Mouse (Mus musculus): ENCODE measurements around the gene P4hb. TPM values are rescaled to one million over a fixed set of nuclear protein-coding genes. Genes with fewer than 3 reads are reported as not detected.
"Not testable (repeated sequence)": the region's sequence is repeated elsewhere in the genome, so short reads cannot be mapped to it uniquely, and the experiment has no call there.

The P4hb gene
- total RNA-seq, 2 experiments from 2014 or later, result 264 to 301 TPM

DNA sequence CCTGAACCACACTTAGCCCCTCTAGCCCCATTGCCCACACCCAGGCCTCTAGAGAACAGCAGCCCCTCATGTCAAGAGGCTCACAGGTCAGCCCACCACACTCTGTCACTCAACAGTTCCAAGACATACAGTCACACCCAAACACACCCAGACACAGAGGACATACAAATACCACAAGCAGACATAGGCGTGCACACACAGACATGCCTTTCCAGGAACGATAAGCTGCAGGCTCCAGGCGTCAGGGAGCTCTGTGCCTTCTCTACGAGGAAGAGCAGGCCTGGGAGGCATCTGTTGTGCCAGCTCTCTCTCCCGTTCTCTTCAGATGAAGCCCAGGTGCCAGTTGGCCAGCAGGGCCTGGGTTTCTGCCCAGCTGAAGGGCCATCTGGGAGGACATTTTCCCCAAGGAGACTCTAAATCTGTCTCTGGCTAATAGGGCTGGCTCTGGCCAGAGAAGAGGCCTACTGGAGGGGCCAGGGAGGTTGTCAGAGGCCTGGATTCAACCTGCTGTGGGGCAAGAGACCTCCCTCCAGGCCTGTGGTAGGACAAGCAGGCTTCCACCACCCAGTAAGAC, 52.0 kb downstream of the P4hb start:
- intact Hi-C loops (cut with DNase I; ENCODE audit: low total_unique reads), result no loop called here
- peak; percentile 78 for DNase-seq

DNA sequence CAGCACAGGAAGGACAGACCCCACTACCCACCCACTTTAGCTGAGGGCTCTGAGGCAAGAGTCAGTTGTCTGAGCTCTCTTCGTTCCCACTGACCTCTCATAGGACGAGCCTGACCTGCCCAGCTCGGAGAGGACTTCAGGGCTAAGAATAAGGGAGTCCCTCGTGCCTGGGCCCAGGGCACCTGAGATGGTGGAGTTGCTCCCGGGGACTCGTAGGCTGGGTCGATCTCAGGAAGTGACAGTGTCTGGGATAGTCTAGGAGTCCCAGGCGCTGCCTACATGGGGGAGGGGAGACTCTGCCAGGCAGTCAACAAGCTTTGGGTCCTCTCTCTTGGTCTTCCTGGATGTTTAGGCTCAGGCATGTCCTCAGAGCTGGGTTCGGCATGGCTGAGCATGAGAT, 52.6 kb downstream of the P4hb start:
- no peak for DNase-seq
- intact Hi-C loops (cut with DNase I; ENCODE audit: low total_unique reads), result no loop called here

DNA sequence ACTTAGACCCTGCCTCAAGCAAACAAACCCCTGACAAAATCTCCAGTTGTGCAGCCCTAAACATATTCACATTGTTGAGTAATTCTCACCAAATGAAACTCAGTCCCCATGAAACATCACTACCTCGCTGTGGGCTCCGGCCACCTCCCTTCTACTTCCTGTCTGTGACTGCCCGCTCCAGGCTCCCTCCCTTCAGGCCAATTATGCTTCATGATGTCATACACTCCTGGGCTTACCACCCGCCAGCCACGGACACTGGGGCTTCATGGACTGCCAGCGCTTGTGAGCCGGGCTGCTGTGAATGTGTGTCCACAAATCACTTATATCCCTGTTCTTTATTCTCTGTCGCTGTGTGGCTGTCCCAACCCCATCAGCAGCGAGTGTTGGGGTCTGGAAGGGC, 53.3 kb downstream of the P4hb start:
- intact Hi-C loops (cut with DNase I; ENCODE audit: low total_unique reads), result loop anchor here (5.0 kb wide), 1 partner anchor 93 kb away; no protein-coding TSS in a partner anchor
- peak; percentile 72 for DNase-seq

DNA sequence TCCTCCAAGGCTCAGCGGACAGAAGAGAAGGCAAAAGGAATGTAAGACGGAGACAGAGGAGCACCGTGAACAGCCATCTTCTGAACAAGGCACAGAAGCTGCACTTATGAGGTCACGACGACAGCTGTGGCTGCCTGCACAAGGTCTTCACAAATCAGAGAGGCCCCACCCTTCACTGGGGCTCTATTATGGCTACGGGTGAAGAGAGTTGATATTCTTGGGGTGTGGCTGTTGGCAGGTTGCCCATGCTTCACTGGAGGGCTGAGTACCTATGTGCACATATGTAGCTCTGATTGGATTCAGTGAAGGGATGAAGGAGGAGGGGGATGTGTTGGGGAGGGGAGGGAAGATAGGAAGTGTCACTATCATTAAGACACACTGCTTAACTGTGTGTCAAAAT, 54.5 kb downstream of the P4hb start:
- intact Hi-C loops (cut with DNase I; ENCODE audit: low total_unique reads), result loop anchor here (5.0 kb wide), 1 partner anchor 94 kb away; no protein-coding TSS in a partner anchor

DNA sequence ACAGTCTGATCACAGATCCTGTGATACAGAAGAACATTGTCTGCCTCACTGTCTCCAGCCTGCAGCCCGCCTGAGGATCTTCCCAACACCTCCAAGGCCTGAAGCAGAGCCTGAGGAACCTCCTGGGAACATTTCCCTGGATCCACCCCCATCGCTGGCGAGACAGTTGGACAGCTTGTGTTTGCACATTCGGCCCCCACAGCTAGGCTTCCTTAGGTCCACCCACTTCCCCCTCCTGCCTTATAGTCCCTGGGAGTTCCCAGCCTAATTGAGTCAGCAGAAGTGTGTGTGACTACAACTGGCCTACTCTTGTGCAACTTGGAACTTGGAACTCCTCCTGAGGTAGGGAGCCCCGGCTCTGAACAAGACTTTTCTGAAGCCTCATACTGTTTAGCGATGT, 55.0 kb downstream of the P4hb start:
- intact Hi-C loops (cut with DNase I; ENCODE audit: low total_unique reads), result loop anchor here (5.0 kb wide), 1 partner anchor 94 kb away; no protein-coding TSS in a partner anchor
- peak; percentile 59 for DNase-seq

More for the DNA sequence above, 54.5 kb downstream of the P4hb start:
- no peak for DNase-seq

DNA sequence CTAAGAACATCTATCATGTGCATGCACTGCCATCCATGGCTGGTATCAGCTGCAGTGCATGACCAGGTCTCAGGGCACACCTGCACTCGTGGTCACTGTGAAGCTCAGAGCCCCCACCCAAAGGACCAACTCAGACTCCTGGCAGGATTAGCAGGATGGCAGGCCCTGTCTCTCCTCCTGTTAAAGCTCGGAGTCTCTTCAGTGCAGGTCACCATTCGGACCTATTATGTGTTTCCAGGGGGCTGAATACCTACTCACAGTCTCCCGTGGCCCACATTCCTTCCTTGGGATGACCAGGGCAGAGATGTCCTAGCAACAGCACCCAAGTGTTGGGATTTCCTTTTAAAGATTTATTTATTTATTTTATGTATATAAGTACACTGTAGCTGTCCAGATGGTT, 55.9 kb downstream of the P4hb start:
- intact Hi-C loops (cut with DNase I; ENCODE audit: low total_unique reads), result loop anchor here (5.0 kb wide), 1 partner anchor 95 kb away; no protein-coding TSS in a partner anchor
- no peak for DNase-seq

DNA sequence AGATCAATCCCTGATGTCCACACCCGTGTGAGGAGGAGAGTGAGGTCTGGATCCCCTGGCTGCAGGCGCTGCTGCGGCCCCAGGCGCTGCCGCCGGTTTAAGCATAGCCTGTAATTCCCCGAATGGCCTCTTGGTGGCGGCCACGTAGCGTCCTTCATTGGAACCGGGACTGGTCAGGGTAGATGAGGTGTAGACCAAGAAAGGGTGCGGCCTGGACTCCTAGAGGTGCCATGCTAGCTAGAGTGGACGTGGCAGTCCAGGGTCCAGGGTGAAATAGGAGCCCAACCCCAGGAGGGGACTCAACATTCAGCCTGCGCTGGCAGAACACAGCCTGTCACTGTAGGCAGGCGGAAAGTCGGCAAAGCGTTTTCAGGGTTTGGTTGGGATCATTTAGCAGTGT, 57.4 kb downstream of the P4hb start:
- DNase-seq, result peak; percentile 84
- intact Hi-C loops (cut with DNase I; ENCODE audit: low total_unique reads), result loop anchor here (5.0 kb wide), 1 partner anchor 97 kb away; no protein-coding TSS in a partner anchor

DNA sequence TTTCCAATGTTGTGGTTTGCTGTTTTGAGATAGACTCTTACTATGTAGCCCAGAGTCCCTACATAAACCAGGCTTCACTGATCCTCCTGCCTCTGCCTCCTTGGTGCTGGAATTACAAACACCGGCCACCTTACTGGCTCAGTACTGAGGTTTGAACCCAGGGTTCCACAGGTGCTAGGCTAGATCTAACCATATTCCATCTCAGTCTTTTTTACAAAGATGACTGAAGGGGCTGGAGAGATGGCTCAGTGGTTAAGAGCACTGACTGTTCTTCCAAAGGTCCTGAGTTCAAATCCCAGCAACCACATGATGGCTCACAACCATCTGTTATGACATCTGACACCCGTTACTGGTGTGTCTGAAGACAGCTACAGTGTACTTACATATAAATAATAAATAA, 58.8 kb downstream of the P4hb start:
- intact Hi-C loops (cut with DNase I; ENCODE audit: low total_unique reads), result loop anchor here (5.0 kb wide), 1 partner anchor 48 kb away; no protein-coding TSS in a partner anchor
- not testable (repeated sequence) for DNase-seq

DNA sequence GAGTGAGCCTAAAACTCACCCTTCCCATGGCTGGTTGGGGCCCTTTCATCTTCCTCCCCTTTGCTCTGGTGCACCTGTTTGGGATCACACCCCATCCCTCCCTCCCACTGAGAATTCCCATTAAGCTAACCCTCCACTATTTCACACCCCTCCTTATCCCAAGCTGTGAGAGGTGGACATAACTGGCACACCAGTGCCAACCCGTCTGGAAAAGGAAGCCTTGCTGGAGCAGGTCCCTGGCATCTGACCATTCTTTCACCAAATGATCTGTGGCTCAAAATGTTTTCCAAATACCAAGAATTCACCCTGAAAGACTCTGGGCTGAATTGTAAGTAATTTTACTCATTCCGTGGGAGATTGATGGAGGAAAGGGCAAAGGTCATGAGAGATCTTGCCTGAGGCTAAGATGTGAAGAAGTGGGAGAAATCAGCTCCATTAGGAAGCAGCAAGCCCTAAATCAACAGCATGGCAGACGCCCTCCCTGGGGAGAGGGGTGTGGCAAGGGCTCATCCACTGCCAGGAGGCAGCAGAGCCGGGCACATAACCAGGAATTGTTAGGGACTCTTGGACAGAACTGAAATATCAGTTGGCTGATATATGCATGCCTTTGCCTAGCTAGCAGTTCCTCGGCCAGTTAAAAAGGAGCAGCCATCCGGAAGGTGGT, 60.1 kb downstream of the P4hb start:
- no peak for DNase-seq
- intact Hi-C loops (cut with DNase I; ENCODE audit: low total_unique reads), result loop anchor here (5.0 kb wide), 1 partner anchor 49 kb away; no protein-coding TSS in a partner anchor

DNA sequence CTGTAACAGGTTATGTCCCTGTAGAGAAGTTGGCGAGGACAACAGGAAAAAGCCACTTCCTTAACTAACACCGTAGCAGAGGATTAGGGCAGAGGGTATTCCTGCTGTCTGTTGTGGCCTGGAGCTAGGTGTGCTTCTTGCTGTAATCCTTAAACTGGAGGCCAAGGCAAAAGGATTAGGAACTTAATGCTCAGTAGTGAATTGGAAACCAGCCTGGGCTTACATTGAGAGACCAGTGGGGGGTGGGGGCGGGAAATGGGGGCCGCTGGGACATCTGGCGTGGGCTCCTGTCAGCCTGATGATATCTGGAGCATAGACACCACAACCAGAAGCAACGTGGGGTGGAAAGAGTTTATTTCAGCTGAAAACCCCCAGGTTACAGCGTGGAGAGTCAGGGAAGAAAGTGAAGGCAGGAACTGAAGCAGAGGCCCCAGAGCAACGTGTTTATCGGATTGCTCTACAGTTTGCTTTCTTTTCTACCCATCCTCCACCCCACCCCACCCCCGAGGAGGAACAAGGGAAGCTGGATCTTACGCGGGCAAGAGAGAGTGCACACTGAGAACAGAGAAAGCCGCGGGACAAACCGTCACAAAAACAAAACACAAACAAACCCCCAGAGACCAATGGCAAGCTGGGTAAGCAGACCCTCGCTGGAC, 62.5 kb downstream of the P4hb start:
- no peak for DNase-seq
- intact Hi-C loops (cut with DNase I; ENCODE audit: low total_unique reads), result loop anchor here (5.0 kb wide), 1 partner anchor 52 kb away; no protein-coding TSS in a partner anchor

Other genes starting within 250 kb of the P4hb start
- gene Actg1, start 224.7 kb downstream of the P4hb start, total RNA-seq (2021), result 100 to 1,000 TPM; 308 to 391 TPM
- gene Fscn2, start 211.7 kb downstream of the P4hb start, total RNA-seq (2021), result under 1 TPM; 0.16 to 0.39 TPM
- 10 to 100 TPM; 11.2 to 16.0 TPM for gene Faap100, start 194.5 kb downstream of the P4hb start, total RNA-seq (2021)
- 10 to 100 TPM; 55.1 to 61.7 TPM for gene Nploc4, start 135.5 kb downstream of the P4hb start, total RNA-seq (2021)
- not detected for gene Tspan10, start 130.6 kb downstream of the P4hb start, total RNA-seq (2021)
- under 1 TPM; 0.16 to 0.35 TPM for gene Pde6g, start 119.8 kb downstream of the P4hb start, total RNA-seq (2021)
- gene Oxld1, start 115.2 kb downstream of the P4hb start, total RNA-seq (2021), result 10 to 100 TPM; 26.5 to 29.0 TPM
- 1 to 10 TPM; 4.3 to 5.3 TPM for gene Ccdc137, start 115.1 kb downstream of the P4hb start, total RNA-seq (2021)
- gene Arl16, start 105.6 kb downstream of the P4hb start, total RNA-seq (2021), result 10 to 100 TPM; 11.4 to 11.8 TPM
- gene Mrpl12, start 88.6 kb downstream of the P4hb start, total RNA-seq (2021), result 100 to 1,000 TPM; 133 to 143 TPM
- 1 to 10 TPM; 5.1 to 7.0 TPM for gene Slc25a10, start 81.4 kb downstream of the P4hb start, total RNA-seq (2021)
- gene Gcgr, start 42.6 kb downstream of the P4hb start, total RNA-seq (2021), result under 1 TPM in 1 of 2 experiments, not detected in 1; 0.38 TPM
- gene Mcrip1, start 23.5 kb downstream of the P4hb start, total RNA-seq (2021), result 10 to 100 TPM; 31.1 to 33.3 TPM
- gene Ppp1r27, start 22.1 kb downstream of the P4hb start, total RNA-seq (2021), result 100 to 1,000 TPM; 159 to 234 TPM
- gene Arhgdia, start 8.4 kb upstream of the P4hb start, total RNA-seq (2021), result 100 to 1,000 TPM; 118 to 144 TPM
- 10 to 100 TPM; 44.6 to 60.9 TPM for gene Alyref, start 25.1 kb upstream of the P4hb start, total RNA-seq (2021)
- gene Anapc11, start 25.2 kb upstream of the P4hb start, total RNA-seq (2021), result 10 to 100 TPM; 54.0 to 55.6 TPM
- not detected for gene Npb, start 35.2 kb upstream of the P4hb start, total RNA-seq (2021)
- 10 to 100 TPM; 25.7 to 25.8 TPM for gene Pcyt2, start 44.7 kb upstream of the P4hb start, total RNA-seq (2021)
- gene Sirt7, start 52.0 kb upstream of the P4hb start, total RNA-seq (2021), result 1 to 10 TPM; 5.2 to 5.4 TPM
- gene Mafg, start 60.3 kb upstream of the P4hb start, total RNA-seq (2021), result 10 to 100 TPM; 29.9 to 33.1 TPM
- gene Pycr1, start 70.5 kb upstream of the P4hb start, total RNA-seq (2021), result 10 to 100 TPM; 10.3 to 13.3 TPM
- gene Myadml2, start 74.9 kb upstream of the P4hb start, total RNA-seq (2021), result 100 to 1,000 TPM; 111 to 136 TPM
- gene Notum, start 87.9 kb upstream of the P4hb start, total RNA-seq (2021), result under 1 TPM in 1 of 2 experiments, not detected in 1; 0.39 TPM
- 10 to 100 TPM; 25.0 to 26.9 TPM for gene Aspscr1, start 99.7 kb upstream of the P4hb start, total RNA-seq (2021)
- gene Cenpx, start 140.5 kb upstream of the P4hb start, total RNA-seq (2021), result 10 to 100 TPM; 25.7 to 33.3 TPM
- gene Lrrc45, start 140.7 kb upstream of the P4hb start, total RNA-seq (2021), result 1 to 10 TPM; 5.2 to 5.4 TPM
- gene Rac3, start 148.2 kb upstream of the P4hb start, total RNA-seq (2021), result 1 to 10 TPM; 1.5 to 1.9 TPM
- gene Dcxr, start 154.0 kb upstream of the P4hb start, total RNA-seq (2021), result 1 to 10 TPM; 5.4 to 6.2 TPM
- 10 to 100 TPM; 10.6 to 14.4 TPM for gene Cbr2, start 158.9 kb upstream of the P4hb start, total RNA-seq (2021)
- gene Hmga1b, start 189.5 kb upstream of the P4hb start, total RNA-seq (2021), result 10 to 100 TPM; 12.4 to 14.6 TPM
- 1 to 10 TPM; 6.7 to 7.9 TPM for gene Rfng, start 211.0 kb upstream of the P4hb start, total RNA-seq (2021)
- 10 to 100 TPM; 49.5 to 51.8 TPM for gene Gps1, start 211.0 kb upstream of the P4hb start, total RNA-seq (2021)
- 10 to 100 TPM; 35.2 to 37.4 TPM for gene Dus1l, start 223.2 kb upstream of the P4hb start, total RNA-seq (2021)